Mouse (Mus musculus): ENCODE results near the gene Tmx4.
"Not testable (repeated sequence)": the region's sequence is repeated elsewhere in the genome, so short reads cannot be mapped to it uniquely, and the experiment has no call there.

The Tmx4 gene

DNA sequence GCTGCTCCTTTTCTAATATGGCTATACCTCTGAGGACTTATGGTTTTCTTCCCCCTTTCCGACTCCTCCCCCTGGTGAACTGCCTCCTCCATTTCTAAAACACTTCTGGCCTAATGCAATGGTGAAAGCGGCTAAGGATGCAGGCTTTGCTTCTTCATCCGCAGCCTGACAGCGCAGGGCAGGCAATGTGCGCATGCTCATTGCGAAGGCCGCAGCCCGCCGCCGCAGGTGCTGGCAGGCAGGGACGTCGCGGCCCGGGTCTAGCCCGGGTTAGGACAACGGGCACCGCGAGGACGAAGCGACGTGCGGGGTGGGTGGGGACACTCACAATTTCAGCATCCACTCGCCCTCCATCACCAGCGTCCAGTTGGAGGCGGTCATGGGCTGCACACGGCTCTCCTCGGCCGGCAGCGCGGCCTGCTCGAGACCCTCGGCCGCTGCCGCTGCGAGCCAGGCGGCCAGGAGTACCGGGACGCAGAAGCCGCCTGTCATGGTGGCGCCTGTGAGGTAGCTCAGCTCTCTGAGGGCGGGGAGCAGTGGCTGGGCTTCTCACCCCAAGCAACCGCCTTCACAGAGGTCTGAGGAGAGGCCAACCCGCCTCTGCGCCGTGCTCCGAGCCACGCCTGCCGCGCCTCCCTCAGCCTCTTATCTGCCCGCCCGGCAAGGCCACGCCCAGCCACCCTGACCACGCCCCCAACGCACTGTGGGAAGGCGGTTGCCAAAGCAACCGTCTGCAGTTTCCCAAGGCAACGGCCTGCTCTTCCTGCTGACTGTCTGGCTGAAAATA, at the start of gene Tmx4:
Tmx4 (minus strand) TSS at position 632 of the 787 bp plus-strand sequence.
- DNase-seq (ENCODE audit: low read depth, low spot score) = peak; percentile 98

DNA sequence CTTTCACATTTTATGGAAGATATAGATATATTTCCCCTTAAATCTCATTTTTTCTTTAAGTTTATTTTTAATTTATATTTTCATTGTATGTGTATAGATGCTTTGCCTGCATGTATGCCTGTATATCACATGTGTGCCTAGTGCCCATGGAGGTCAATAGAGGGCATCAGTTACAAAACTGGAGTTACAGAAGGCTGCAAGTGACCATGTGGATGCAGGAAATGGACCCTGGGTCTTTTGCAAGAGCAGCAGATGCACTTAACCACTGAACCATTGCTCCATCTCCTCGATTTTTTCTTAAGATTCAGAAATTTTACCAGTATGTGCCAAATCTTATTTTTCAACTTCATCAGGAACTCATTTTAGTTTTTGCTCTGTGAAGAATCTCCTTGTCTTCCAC, 48.2 kb upstream of the Tmx4 start:
- no peak for DNase-seq (ENCODE audit: low read depth, low spot score)

DNA sequence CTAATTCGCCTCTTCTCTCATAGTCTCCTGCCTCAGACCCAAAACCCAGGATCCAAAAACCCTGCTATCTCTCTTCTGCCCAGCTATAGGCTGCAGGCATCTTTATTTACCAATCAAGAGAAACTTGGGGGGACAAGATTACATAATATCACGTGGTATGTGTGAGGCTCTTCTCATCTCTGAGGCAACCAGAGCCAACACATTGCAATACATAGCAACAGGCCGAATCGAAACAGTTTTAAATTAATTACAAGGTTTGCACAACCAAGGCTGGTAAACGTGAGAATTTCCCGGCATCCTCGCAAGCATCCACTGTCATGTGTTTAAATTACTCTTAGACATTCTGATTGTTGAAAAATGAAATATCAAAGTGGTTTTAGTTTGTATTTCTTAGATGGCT, 47.1 kb upstream of the Tmx4 start:
- DNase-seq (ENCODE audit: low read depth, low spot score) = no peak

DNA sequence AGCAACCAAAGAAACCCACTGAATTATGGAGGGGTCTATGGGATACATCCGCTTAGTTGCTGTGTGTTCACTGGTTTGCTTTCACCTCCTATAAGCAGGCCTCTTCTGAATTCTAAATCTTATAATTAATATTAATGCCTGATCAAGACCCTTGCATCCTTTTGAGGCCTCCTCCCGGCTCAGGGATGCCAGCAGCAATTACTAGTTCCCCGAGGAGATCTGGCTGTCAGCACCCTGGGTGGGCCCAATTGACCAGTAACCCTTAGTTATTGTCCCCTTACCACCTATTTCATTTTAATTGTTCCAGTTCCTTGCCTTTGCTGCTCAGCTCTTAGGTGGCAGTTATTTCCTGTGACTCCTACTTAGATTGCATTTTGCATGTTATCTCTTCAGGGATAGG, 38.4 kb upstream of the Tmx4 start:
- no peak for DNase-seq (ENCODE audit: low read depth, low spot score)

DNA sequence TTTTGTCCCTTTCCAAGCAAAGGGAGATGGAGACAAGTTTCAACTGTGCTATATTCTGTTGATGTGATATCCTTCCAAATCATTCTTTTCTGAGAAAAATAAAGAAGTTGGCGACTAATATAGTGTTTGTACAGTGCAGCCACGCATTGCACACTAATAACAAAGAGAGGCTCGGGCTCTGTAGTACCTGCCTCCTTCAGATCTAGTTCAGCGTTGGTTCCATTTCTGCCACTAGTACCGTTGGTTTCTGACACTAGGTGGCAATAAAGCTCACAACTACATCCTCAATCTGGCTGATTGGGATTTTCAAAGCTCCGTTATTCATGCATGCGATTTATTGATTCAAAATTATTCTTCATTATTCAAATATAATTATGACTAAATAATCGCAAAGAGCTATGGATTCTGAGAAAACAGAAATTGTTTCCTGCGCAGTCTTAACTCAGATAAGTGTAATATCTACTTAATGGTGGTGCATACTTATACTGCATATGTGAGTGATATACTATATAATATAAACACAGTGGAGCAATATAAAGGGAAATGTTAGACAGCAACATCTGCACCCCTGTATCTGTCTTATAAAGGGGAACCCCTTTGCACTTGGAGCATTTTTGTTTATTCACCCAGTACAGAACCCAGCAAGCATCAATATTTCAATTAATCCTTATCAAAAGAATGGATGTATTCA, 37.5 kb upstream of the Tmx4 start:
- DNase-seq (ENCODE audit: low read depth, low spot score) = peak; percentile 10

DNA sequence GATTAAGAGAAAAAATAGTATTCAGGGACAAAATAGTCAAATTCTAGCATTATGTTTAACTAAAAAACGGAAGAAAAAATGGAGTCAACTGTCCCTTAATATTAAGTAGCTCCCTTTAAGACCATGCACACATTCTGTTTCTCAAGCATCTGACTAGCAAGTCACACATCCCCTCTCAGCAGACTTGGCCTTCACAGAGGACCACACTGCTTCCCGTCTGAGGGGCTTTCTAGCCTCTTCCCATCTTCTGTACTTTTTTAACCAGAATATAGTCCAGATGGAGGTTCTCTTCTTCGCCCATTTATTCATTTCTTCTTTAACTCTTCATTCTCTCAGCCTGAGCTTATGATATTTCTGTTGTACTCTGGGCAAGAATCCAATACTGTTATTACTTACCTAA, 35.6 kb upstream of the Tmx4 start:
- DNase-seq (ENCODE audit: low read depth, low spot score) = no peak

DNA sequence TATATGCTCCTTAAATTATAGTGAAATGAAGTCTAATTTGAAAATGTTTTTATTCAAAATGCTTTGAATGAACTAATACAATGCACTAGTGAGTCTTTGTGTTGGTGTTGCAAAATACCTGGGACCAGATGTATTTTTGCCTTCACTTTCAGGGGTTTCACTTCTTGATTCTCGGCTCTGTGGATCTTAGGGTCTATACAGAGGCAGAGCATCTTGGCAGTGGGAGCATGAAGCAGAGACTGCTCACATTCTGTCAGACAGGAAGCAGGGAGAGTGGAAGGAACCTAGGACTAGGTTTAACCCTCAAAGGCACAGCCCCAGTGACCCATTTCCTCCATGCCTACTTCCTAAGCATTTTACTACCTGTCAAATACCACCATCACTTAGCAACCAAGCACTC, 31.5 kb upstream of the Tmx4 start:
- no peak for DNase-seq (ENCODE audit: low read depth, low spot score)

DNA sequence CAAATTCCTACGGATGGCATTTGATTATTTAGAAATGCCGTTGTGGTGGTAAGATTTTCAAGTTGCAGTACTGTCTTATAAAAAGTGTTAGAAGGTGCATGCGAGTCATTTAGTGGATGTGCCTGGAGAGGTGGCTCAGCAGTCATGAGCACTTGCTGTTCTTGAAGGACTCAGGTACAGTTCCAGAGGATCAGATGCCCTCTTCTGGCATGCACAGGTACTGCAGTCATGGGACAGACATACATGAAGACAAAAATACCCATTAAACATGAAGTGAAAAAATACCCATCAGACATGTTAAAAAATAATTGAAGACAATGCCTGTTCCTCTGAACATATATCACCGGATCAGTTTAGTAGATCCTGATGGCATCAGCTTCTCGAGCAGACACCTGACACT, 29.7 kb upstream of the Tmx4 start:
- peak; percentile 65 for DNase-seq (ENCODE audit: low read depth, low spot score)

DNA sequence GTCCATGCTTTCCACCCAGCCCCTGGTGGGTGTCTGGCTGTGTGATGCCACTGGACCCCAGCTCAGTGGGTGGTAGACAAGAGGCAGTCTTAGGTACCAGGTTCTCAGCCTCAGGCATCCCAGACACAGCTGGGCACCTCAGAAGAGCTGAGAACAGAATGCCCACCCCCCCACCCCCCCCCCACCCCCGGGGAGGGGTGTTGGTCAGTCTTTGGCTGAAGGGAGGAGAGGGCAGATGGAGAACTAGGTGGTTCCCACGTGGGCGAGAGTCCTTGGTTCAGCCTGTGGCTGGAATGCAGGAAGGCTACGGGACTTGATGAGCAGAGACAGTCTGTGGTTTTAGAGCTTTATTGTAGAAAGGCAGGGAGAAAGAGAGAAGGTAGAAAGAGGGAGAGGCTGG, 12.5 kb upstream of the Tmx4 start:
- no peak for DNase-seq (ENCODE audit: low read depth, low spot score)

DNA sequence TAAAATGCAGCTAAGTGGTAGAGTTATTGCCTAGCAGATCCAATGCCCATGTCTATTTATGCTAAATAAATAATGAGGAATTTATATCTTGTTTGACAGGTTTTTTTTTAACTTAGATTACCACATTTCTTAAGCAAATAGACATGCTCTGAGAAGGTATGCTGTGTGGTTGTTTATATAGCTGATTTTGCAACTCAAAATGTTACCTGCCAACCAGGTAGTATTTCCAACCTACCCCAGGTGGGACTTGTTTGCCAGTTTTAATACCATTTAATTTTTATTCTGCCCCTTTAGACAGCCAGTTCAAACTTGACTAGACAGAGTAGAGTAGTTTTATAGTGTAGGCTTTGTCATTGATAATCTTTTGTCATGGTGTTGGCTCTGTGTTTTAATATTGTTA, 10.7 kb upstream of the Tmx4 start:
- no peak for DNase-seq (ENCODE audit: low read depth, low spot score)

DNA sequence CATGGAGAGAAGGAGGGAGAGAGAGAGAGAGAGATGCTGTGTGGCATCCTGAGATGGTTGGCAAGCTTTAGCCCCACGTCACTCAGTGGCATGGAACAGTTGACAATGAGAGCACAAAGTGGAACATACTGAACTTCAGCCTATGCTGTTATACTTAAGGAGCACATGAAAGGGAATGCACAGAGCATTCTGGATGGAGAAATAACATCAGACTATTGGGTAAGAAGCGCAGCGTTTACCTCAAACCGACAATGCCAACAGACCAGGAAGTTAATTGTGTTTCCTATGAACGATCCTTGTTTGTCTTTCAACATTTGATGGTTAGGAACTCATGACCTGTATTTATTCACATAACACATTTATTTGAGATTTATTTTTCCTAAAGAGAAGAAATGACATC, 8.8 kb upstream of the Tmx4 start:
- DNase-seq (ENCODE audit: low read depth, low spot score) = no peak

DNA sequence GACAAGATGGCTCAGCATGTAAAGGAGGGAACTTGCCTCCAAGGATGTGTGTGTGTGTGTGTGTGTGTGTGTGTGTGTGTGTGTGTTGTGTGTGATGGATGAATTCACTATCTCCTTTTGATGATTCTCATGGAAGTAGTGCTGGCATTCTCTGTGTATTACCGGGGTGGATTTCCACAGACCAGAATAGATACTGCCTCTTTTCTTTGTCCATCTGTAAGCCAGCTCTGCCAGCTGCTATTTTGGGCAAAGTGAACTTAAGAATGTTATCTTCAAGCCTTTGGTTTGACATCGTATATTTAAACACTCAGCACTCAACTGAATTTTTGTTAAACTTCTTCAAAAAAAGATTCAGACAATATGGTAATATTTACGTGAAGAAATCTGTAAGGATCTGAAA, 5.1 kb upstream of the Tmx4 start:
- no peak for DNase-seq (ENCODE audit: low read depth, low spot score)

DNA sequence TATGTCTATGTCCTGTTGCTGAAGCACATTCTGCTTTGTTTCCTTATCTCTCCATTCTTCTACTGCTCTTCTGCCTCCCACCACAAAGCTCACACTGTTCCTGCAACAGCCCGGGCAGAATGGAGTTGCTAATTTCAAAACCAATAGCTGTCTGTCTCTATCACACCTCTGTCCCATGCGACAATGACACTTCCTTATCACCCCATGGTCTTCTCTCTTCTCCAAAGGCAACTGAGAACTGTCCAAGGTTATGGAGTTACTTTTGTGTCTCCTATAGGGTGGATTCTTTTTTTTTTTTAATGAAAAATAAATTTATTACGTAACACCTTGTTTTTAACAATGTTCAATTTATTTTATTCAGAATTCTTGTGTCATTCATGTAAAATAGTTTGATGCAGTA, 1.8 kb upstream of the Tmx4 start:
- DNase-seq (ENCODE audit: low read depth, low spot score) = no peak

DNA sequence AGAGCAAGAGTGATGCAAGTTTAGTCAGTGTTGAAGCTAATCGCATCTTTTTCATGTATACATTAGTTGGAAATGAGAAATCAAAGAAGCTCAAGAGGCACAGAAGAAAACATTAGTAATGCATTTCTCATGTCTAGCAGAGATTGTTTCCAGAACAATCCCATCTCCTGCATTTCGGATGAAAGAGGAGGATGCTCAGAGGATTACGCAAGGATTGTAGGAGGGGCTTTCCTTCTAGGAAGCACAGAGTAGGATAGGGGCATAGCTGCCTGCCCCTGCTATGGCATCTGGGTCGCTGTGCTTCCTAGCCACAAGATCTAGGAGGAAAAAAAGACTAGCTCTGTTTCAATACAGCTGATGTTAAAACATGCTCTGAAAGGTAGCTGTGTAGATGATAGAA, 1.2 kb upstream of the Tmx4 start:
- DNase-seq (ENCODE audit: low read depth, low spot score) = no peak

DNA sequence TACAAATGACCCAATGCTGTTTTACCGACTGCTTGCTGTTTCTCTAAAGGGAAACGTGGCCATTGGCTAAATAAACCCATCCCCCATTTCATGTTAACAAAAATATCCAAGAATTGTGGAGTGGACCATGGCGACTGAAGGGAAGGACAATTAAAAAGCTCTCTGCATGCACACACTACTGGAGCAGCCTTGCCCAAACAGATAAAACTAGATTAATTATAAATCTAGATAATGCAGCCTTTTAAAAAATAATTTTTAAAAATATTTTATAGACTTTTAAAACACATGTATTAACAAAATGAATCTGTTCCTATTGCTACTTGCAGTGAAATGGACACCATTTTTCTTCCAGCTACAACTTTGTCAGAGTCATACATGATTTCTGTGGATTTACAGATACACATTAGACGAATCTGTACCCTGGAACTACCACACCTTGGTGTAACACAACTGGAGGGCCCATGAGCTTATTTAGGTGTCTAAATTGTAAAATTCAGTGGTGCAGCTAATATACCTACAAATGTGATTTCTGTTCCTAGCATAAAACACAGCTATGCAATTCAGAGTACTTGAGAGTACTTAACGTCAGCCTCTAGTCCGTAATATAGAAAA, 462 bp upstream of the Tmx4 start:
- peak; percentile 6 for DNase-seq (ENCODE audit: low read depth, low spot score)

DNA sequence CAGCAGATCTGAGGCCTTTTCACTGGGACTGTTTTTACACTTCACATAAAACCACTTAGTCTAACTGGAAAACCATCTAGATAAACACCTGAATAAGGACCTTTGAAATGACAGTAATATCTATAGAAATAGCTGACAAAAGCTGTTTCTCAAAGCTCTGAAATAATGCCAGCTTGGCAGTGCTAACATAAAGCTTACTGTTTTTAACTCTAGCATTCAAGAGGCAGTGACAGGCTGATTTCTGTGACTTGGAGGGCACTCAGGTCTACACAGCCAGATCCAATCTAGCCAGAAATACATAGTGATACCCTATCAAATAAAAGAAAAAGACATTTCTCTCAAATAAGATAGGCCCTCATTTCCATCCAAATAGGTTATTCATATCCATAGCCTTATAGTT, 1.6 kb downstream of the Tmx4 start:
- DNase-seq (ENCODE audit: low read depth, low spot score) = no peak

DNA sequence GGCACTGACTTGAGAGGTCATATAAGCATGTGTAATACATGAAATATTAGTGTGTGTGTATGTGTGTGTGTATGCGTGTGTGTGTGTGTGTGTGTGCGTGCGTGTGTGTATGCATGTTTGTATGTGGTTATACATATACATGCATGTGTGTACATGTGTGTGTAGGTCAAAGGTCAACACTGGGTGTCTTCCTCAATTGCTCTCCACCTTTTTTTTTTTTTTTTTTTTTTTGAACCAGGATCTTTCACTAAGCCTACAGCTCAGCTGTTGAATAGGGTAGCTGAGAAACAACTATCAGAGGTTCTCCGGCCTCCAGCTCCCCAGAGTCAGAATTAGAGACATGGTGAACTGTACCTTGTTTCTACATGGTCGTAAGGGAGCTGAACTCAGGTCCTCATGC, 2.6 kb downstream of the Tmx4 start:
- no peak for DNase-seq (ENCODE audit: low read depth, low spot score)

DNA sequence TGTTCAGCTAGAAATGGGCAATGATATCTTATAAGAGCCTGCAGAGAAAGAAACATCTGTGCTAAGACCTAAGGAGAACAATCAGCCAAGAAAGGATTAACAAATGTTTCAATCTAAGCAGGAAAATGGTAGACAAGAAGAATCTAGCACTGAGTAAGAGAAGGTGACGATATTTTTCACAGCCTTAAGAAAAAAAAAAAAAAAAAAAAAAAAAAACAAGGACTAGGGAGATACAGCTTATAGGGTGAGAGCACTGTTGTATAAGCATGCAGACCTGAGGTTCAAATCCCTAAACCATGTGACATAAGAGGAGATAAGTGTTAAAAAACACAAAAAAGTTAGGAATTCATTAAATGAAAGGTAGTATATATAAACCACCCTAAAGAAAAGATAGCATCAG, 3.5 kb downstream of the Tmx4 start:
- DNase-seq (ENCODE audit: low read depth, low spot score) = no peak

DNA sequence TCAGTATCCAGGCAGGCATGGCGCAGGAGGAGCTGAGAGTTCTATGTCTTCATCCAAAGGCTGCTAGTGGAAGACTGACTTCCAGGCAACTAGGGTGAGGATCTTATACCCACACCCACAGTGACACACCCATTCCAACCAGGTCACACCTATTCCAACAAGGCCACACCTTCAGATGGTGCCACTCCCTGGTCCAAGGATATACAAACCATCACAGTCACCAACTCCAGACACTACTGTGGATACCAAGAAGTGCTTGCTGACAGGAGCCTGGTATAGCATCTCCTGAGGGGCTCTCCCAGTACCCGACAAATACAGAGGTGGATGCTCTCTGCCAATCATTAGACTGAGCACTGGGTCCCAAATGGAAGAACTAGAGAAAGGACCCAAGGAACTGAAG, 15.4 kb downstream of the Tmx4 start:
- DNase-seq (ENCODE audit: low read depth, low spot score) = not testable (repeated sequence)

DNA sequence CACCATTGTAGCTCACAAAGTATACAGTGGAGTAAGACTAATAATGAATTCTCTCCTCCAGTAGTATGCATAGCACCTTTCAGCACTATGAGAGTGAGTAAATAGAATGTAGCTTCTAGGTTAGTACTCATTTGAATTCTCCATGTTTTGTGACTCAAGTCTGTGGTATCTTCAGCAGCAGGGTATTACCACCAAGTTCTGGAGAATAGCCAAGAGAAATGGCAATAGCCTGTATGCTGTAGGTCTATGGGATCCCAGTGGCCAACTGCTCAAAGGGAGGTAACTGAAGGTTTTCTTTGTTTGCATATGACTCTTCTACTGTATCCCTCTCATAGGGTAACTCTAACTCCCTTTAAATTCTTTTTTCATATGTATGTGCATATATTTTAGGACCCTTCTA, 39.0 kb downstream of the Tmx4 start:
- no peak for DNase-seq (ENCODE audit: low read depth, low spot score)

DNA sequence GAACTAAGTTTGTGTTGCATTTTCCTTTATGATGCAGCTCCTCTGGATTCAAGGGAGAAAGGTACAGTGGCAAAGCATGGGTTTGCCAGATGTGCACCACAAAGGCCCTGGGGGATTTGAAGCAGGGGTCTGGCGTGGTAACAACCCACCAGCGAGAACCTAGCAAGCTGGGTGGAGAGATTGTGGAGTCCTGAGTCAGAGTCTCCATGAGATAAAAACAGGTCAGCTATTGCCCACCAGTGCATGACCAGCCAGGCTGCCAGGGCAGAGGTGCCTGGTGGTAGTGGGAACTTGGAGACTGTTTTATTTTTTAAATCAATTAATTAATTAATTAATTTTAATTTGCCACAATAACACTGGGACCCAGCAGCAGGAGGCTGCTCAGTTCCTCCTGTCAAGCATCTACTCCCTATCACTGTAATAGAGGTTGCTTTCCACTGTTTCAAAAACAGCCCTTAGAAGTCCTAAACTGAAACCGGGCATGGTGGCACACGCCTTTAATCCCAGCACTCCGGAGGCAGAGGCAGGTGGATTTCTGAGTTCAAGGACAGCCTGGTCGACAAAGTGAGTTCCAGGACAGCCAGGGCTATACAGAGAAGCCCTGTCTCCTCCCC, 52.8 kb downstream of the Tmx4 start:
- no peak for DNase-seq (ENCODE audit: low read depth, low spot score)

DNA sequence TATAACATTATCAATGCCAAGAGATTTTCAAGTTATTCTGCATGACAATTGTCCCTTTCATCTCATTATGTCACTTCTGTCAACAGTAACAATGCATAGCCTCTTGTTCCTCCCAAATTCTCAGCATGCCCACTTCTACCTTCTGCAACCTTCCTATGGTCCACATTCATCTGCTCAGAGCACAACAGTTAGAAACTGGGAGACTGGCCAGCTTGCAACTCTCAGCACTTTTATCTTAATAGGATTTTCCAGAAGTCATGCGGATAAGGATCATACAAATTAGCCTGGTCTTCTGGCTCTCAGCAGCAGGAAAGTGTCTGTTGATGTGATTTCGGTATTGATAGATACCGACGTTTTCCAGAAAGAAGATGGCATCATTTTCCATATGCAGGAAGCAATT, 58.7 kb downstream of the Tmx4 start:
- no peak for DNase-seq (ENCODE audit: low read depth, low spot score)

DNA sequence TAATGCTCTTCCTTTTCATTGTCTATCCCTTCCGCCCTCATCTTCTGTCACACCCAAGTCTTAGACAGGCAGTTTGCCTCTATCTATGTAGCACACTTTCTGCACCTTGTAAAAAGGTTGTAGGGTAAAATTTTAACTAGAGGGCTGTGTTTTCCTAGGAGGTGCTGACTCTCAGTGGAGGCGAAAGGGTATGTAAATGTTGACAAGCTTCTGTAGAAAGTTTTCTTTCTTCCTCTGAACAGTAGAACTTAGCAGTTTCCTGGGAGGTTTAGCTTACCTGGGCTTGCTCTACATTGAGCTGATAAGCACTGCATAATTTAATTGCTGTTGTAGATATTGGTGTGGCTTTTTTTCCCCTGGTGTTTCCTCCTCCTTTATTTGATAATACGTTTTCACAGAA, 84.5 kb downstream of the Tmx4 start:
- DNase-seq (ENCODE audit: low read depth, low spot score) = no peak
